Mouse (Mus musculus) embryonic facial prominence, embryonic 12.5 days (tissue): Measurements from ENCODE around the gene Rpl15. TPM values are rescaled to one million over a fixed set of nuclear protein-coding genes. Genes with fewer than 3 reads are reported as not detected.
"Not testable (repeated sequence)": the region's sequence is repeated elsewhere in the genome, so short reads cannot be mapped to it uniquely, and the experiment has no call there.

Experiments
- ATAC-seq: fragments of 200-750 bp; cut with Nextera tagmentation; 2 replicates; pipeline ENCODE4 v1.8.0; 2017; ENCODE audit not compliant: insufficient number of reproducible peaks, insufficient read depth, low FRiP score, low TSS enrichment
- H3K27ac ChIP-seq: fragments of 300-500 bp; sonication (generic); 2 replicates; pipeline ENCODE4 v1.5.1; 2016; ENCODE audit warnings: mild to moderate bottlenecking
- H3K27me3 ChIP-seq: fragments of 300-500 bp; sonication (generic); 2 replicates; pipeline ENCODE4 v1.6.1; 2016; ENCODE audit warnings: mild to moderate bottlenecking, moderate library complexity
- H3K36me3 ChIP-seq: fragments of 300-500 bp; sonication (generic); 2 replicates; pipeline ENCODE4 v1.6.1; 2016; ENCODE audit warnings: mild to moderate bottlenecking
- H3K4me1 ChIP-seq: fragments of 300-500 bp; sonication (generic); 2 replicates; pipeline ENCODE4 v1.6.1; 2016
- H3K4me2 ChIP-seq: fragments of 300-500 bp; sonication (generic); replicated peaks from 2 replicates; pipeline ENCODE4 v1.6.1; 2016; ENCODE audit warnings: mild to moderate bottlenecking, moderate library complexity
- H3K4me3 ChIP-seq: fragments of 300-500 bp; sonication (generic); 2 replicates; pipeline ENCODE4 v1.5.1; 2016; ENCODE audit warnings: mild to moderate bottlenecking
- H3K9ac ChIP-seq: fragments of 300-500 bp; sonication (generic); 2 replicates; pipeline ENCODE4 v1.6.1; 2016; ENCODE audit warnings: mild to moderate bottlenecking, moderate library complexity
- H3K9me3 ChIP-seq: fragments of 300-500 bp; sonication (generic); 2 replicates; pipeline ENCODE4 v1.6.1; 2016; ENCODE audit warnings: mild to moderate bottlenecking, moderate library complexity
- WGBS: fragments of 180-500 bp; shearing (Covaris S2); methylation state at CpG from one replicate; pipeline ENCODE4 v1.1.7; 2016; 5-methylcytosine and 5-hydroxymethylcytosine counted together
- polyA plus RNA-seq: library from polyadenylated mRNA; unstranded; fragments of >200 nt; fragmentation: Nextera tagmentation; extraction: Ambion mirVana; gene quantifications from 2 replicates; pipeline ENCODE4 v1.2.1, GENCODE M21; 2016

The Rpl15 gene
- polyA plus RNA-seq, 1 experiment from 2014 or later: 444 TPM

DNA sequence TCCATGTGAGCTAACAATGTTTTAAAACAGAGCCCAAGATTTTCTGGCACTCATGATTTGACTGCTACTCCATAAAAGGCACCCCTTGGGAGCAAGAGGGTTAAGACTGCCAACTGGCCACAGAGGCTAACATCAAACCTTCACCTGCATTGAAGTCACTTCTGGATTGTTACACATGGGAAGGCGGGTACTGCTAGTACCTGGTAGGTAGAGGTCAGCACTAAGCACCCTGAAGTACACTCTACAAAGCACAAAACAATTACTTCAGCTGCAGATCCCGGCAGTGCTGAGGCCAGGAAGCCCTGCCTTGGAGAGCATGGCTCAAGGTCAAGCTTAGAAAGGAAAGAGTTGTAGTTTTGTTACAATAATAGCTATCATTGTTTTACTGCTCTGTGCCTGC, 16.2 kb upstream of the Rpl15 start:
- 73% methylated on average over 2 of the region's 2 CpGs for WGBS
- ATAC-seq: no peak
- H3K4me3 ChIP-seq: no peak overlapping the region
- H3K9ac ChIP-seq: no peak overlapping the region
- H3K27ac ChIP-seq: no peak overlapping the region
- H3K4me1 ChIP-seq: no peaks in the 10 kb centered on the region
- H3K9me3 ChIP-seq: no peaks in the 10 kb centered on the region
- H3K36me3 ChIP-seq: peaks cover 3% of the 10 kb centered on the region; the same call in 1 of the 2 replicates
- no peak overlapping the region for H3K4me2 ChIP-seq
- H3K27me3 ChIP-seq: no peaks in the 10 kb centered on the region

DNA sequence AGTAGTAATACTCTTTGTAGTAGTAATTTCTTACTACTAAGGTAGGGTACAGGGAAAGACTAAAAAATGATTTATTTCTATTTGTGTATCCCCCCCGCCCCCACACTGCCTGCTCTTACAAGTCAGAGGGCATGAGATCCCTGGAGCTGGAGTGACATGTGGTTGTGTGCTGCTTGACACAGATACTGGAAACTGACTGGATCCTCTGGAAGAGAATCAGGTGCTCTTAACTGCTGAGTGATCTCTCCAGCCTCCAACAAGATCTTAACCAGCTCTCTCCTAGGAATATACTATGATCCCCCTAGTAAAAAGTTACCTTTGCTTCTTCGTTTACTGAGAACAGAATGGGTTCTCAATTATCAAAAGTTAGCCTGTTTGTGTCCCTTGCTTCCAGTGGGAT, 15.2 kb upstream of the Rpl15 start:
- ATAC-seq: no peak
- H3K27me3 ChIP-seq: no peaks in the 10 kb centered on the region
- H3K36me3 ChIP-seq: peaks cover 10% of the 10 kb centered on the region
- H3K4me2 ChIP-seq: no peak overlapping the region
- H3K4me3 ChIP-seq: no peak overlapping the region
- H3K4me1 ChIP-seq: no peaks in the 10 kb centered on the region
- H3K9me3 ChIP-seq: no peaks in the 10 kb centered on the region
- 90% methylated on average over 2 of the region's 2 CpGs for WGBS
- no peak overlapping the region for H3K9ac ChIP-seq
- H3K27ac ChIP-seq: no peak overlapping the region

DNA sequence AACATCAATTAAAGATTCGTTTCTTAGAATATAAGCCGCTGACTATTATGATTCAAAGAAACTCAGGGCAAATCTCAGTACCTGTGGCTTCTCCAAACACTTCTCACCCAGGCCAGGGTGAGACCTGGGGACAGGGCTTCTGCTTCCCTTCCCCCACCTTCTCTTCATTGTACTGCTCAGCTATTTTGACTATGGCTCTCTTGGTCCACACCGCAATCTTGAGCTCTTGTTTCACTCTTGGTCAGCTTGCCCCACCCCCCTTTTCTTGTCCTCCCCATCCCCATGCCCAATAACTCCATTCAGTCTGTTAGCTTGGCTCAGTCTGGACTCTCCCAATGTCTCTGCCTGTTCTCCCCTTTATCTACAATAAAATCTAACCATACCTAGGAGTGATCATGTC, 14.3 kb upstream of the Rpl15 start:
- WGBS: 89% methylated on average over 3 of the region's 3 CpGs
- H3K9ac ChIP-seq: no peak overlapping the region
- H3K36me3 ChIP-seq: peaks cover 10% of the 10 kb centered on the region
- no peak overlapping the region for H3K4me3 ChIP-seq
- H3K27me3 ChIP-seq: no peaks in the 10 kb centered on the region
- no peak overlapping the region for H3K27ac ChIP-seq
- no peak overlapping the region for H3K4me2 ChIP-seq
- H3K4me1 ChIP-seq: no peaks in the 10 kb centered on the region
- H3K9me3 ChIP-seq: no peaks in the 10 kb centered on the region
- no peak for ATAC-seq

DNA sequence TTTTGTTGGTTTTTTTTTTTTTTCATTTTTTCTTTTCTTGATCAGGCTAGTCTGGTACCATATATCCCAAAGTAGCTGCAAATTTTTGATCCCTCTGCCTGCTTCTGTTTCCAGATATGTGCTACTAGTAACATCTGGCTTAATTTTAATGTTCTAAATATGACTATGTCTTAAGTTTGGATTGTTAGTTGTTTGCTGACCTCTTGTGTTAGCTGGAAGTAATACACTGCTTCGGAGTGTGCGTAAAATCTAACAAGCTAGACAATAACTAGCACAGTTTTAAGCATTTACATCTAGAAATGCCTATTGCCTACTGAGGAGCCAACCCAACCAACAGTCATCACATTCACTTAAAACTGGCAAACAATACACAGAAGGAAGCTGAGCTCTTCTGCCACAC, 13.4 kb upstream of the Rpl15 start:
- Histone ChIP-seq H3K4me1 (no peaks in the 10 kb centered on the region), H3K9me3 (no peaks in the 10 kb centered on the region), H3K27me3 (no peaks in the 10 kb centered on the region), H3K4me3 (no peak overlapping the region), H3K4me2 (no peak overlapping the region), H3K27ac (no peak overlapping the region), H3K9ac (no peak overlapping the region), H3K36me3 (peaks cover 17% of the 10 kb centered on the region)
- WGBS: 86% methylated on average over 2 of the region's 2 CpGs
- no peak for ATAC-seq

DNA sequence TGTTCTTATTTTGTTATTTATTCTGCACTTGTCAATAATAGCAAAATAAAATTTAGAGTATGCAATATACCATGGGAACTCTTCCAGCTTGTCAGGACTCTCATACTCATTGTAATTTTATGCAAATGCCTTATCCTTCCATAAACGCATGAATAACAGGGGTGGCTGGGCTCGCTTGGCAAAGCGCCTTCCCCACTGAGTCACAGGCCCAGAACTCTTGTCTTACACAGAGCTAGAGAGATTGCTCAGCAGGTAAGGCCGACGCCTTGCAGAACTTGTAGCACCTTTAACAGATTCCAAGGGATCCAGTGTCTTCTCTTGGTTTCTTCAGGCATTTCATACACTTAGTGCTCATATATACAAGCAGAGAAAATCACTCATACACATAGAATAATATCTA, 9.2 kb upstream of the Rpl15 start:
- peaks cover 37% of the 10 kb centered on the region for H3K36me3 ChIP-seq
- no peak overlapping the region for H3K27ac ChIP-seq
- H3K4me1 ChIP-seq: no peaks in the 10 kb centered on the region
- H3K4me2 ChIP-seq: no peak overlapping the region
- no peak for ATAC-seq
- no peaks in the 10 kb centered on the region for H3K27me3 ChIP-seq
- WGBS: 87% methylated on average over 5 of the region's 5 CpGs
- H3K4me3 ChIP-seq: no peak overlapping the region
- no peaks in the 10 kb centered on the region for H3K9me3 ChIP-seq
- no peak overlapping the region for H3K9ac ChIP-seq

DNA sequence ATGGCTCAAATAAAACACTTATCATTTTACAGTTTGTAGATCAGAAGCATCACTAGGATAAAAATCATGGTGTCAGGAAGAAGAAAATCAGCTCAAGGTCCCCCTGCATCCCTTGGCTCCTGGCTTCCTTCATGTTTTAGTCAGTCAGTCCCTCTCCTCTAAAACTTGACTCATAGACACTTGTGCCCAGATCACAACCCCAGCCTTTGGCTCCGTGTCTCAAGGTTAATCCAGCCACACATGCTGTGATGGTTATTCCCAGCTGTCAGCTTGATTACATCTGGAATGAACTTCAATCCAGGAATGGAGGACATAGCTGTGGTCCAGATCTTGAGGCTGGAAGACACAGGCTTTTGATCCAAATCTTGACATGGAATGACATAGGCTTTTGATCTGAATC, 3.3 kb upstream of the Rpl15 start:
- no peak overlapping the region for H3K4me2 ChIP-seq
- peaks cover 8% of the 10 kb centered on the region; the same call in 1 of the 2 replicates for H3K4me1 ChIP-seq
- no peak overlapping the region for H3K27ac ChIP-seq
- no peaks in the 10 kb centered on the region for H3K9me3 ChIP-seq
- no peak for ATAC-seq
- H3K36me3 ChIP-seq: peaks cover 20% of the 10 kb centered on the region
- WGBS: 92% methylated on average over 1 of the region's 1 CpGs
- H3K9ac ChIP-seq: no peak overlapping the region
- H3K4me3 ChIP-seq: no peak overlapping the region
- H3K27me3 ChIP-seq: no peaks in the 10 kb centered on the region

DNA sequence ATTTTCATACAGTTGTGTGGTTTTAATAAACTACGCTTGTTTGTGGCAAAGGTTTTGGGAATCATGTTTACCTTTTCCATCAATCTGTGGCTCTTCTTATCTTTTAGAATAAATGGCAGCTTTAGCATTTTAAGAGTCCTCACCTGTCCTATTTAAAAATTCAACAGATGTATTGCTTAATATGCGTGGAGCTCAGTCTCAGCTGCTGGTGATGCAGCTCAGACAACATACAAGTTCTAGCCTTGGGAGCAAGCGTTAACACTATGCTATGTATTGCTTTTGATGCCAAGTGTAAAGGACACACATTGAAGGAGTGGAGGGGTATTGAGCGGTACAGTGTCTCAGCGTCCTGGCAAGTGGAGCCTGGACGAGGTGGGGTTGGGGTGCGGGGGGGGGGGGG, 475 bp upstream of the Rpl15 start:
- 8% methylated on average over 7 of the region's 7 CpGs for WGBS
- Histone ChIP-seq H3K4me1 (peaks cover 8% of the 10 kb centered on the region; the same call in 1 of the 2 replicates), H3K27me3 (no peaks in the 10 kb centered on the region), H3K9ac (peak overlapping the region; percentile 51; the same call in 1 of the 2 replicates), H3K4me3 (peak overlapping the region; percentile 93), H3K27ac (0 out of 2 replicates have a peak overlapping the region, but pooled peaks have one; percentile 71), H3K4me2 (peak overlapping the region; percentile 55), H3K36me3 (peaks cover 20% of the 10 kb centered on the region), H3K9me3 (no peaks in the 10 kb centered on the region)
- ATAC-seq: no peak

DNA sequence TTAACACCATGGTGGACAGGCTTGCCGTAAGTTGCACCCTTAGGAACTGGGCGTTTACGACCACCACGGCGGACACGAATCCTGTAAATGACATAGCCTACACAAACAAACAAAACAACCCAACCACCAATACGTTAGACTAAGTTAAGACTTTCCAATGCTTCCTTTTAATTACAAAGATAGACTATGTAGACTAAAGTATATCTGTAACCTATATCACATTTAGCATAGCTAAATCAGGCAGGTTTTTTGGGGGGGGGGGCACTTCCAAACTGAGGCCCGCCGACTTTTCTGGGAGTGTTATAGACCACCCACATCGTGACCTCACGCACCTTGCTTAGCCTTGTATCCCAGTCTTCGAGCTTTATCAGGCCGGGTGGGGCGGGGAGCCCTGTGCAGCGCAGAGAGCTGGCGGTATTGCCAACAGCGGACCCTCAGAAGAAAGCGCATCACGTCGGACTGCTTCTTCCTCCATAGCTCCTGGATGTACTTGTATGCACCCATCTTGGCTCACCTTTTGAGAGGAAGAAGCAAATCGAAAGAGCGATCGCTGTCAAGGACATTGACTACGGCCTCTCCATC, 1.2 kb downstream of the Rpl15 start:
- Histone ChIP-seq H3K27ac (peak overlapping the region; percentile 84), H3K4me2 (peak overlapping the region; percentile 66), H3K36me3 (peaks cover 25% of the 10 kb centered on the region), H3K4me3 (peak overlapping the region; percentile 93), H3K9ac (peak overlapping the region; percentile 95)
- not testable (repeated sequence) for ATAC-seq, H3K9me3 ChIP-seq, H3K4me1 ChIP-seq, H3K27me3 ChIP-seq
- WGBS: under 1% methylated on average over 24 of the region's 24 CpGs

DNA sequence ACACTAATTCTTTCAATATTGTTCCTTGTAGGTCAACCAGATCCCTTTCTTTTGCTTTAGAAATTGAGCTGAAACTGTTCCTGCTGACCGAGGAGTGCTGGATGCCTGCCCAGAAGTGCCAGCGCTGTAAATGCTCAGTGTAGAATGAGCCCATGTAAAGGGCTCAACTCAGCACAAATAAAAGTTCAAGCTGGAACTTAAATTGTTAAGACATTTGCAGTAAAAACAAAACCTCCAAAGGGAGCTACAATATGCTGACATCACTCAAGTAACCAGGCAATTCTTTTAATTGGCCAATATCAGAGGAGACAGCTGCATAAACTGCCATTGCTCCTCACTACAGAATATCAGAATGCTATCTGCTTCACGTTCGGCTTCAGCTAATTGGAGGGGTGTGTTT, 7.8 kb downstream of the Rpl15 start:
- 38% methylated on average over 4 of the region's 4 CpGs for WGBS
- Histone ChIP-seq H3K4me1 (0 out of 2 replicates have a peak, but pooled peaks cover 5% of the 10 kb centered on the region), H3K27me3 (no peaks in the 10 kb centered on the region), H3K4me3 (no peak overlapping the region), H3K9ac (no peak overlapping the region), H3K4me2 (no peak overlapping the region), H3K27ac (no peak overlapping the region), H3K9me3 (no peaks in the 10 kb centered on the region), H3K36me3 (peaks cover 22% of the 10 kb centered on the region)
- ATAC-seq: no peak

DNA sequence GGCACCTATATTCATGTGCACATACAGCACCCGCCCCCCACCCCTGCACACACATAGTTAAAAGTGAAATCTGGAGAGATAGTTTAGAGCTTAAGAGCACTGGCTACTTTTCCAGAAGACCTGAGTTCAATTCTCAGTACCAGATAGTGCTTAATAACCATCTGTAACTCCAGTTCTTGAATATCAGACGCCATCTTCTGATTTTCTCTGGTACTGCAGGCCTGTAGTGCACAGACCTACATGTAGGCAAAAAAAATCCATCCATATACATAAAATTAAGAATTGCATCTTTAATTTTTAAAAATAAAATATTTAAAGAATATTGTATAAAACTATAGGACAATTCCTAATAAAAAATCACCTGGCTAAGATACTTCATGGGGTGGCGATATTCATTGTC, 10.0 kb downstream of the Rpl15 start:
- H3K4me1 ChIP-seq: 0 out of 2 replicates have a peak, but pooled peaks cover 5% of the 10 kb centered on the region
- no peak overlapping the region for H3K27ac ChIP-seq
- no peak for ATAC-seq
- H3K4me2 ChIP-seq: no peak overlapping the region
- H3K9ac ChIP-seq: no peak overlapping the region
- no peaks in the 10 kb centered on the region for H3K27me3 ChIP-seq
- H3K4me3 ChIP-seq: no peak overlapping the region
- H3K9me3 ChIP-seq: no peaks in the 10 kb centered on the region
- WGBS: 77% methylated on average over 3 of the region's 3 CpGs
- peaks cover 4% of the 10 kb centered on the region; the same call in 1 of the 2 replicates for H3K36me3 ChIP-seq

DNA sequence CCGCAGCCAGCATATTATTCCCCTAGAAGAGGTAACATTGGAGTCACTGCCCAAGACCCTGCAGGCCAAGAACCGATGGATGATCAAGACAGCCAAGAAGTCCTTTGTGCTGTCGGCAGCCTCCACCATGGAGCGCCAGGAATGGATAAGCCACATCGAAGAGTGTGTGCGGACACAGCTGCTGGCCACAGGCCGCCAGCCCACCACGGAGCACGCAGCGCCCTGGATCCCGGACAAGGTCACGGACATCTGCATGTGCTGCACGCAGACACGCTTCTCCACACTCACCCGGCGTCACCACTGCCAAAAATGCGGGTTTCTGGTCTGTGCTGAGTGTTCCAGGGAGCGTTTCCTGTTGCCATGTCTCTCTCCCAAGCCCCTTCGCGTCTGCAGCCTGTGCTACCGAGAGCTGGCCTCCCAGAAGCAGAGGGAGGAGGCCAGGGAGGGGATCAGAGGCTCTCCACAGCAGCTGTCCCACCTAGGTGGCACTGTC, 28.5 kb downstream of the Rpl15 start:
- Histone ChIP-seq H3K27ac (no peak overlapping the region), H3K9ac (no peak overlapping the region), H3K4me2 (no peak overlapping the region), H3K36me3 (no peaks in the 10 kb centered on the region), H3K4me1 (no peaks in the 10 kb centered on the region), H3K9me3 (no peaks in the 10 kb centered on the region), H3K4me3 (no peak overlapping the region), H3K27me3 (no peaks in the 10 kb centered on the region)
- no peak for ATAC-seq
- 84% methylated on average over 21 of the region's 21 CpGs for WGBS

DNA sequence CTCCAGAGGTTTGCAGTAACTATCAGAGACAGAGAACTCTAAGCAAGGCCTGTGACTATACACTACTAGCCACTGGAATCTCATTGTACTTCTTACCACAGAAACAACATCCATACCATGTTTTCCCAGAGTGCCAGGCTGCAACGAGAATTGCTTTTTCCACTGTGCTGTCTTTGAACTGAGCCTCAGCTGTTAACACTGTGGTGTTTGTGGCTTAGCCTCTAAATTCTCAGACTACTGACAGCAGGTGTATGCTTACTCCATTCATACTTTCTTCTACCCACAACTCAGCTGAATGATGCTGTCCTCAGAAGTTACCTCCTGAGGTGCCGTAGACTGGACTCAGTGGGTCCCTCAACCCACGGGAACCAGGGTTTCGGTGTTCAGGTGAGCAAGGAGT, 29.4 kb downstream of the Rpl15 start:
- H3K4me3 ChIP-seq: no peak overlapping the region
- no peak overlapping the region for H3K9ac ChIP-seq
- no peak overlapping the region for H3K27ac ChIP-seq
- no peak for ATAC-seq
- H3K36me3 ChIP-seq: no peaks in the 10 kb centered on the region
- WGBS: 90% methylated on average over 4 of the region's 4 CpGs
- no peaks in the 10 kb centered on the region for H3K27me3 ChIP-seq
- H3K9me3 ChIP-seq: no peaks in the 10 kb centered on the region
- no peak overlapping the region for H3K4me2 ChIP-seq
- no peaks in the 10 kb centered on the region for H3K4me1 ChIP-seq
